Mouse (Mus musculus) hindbrain, embryonic 14.5 days (tissue): Measurements from ENCODE around the gene Bmf. TPM values are rescaled to one million over a fixed set of nuclear protein-coding genes. Genes with fewer than 3 reads are reported as not detected.

Experiments
- ATAC-seq: fragments of 200-750 bp; cut with Nextera tagmentation; 2 replicates; pipeline ENCODE4 v1.8.0; 2017; ENCODE audit warnings: moderate number of reproducible peaks, mild to moderate bottlenecking, moderate TSS enrichment, moderate library complexity; ENCODE audit not compliant: low FRiP score
- DNase-seq: peaks from one replicate; pipeline ENCODE4 v3.0.0-alpha.2; 2015; ENCODE audit warnings: low spot score
- H3K27ac ChIP-seq: fragments of 300-500 bp; sonication (generic); 2 replicates; pipeline ENCODE4 v1.5.1; 2014; ENCODE audit warnings: mild to moderate bottlenecking, moderate library complexity
- H3K27me3 ChIP-seq: fragments of 300-500 bp; sonication (generic); 2 replicates; pipeline ENCODE4 v1.6.1; 2014; ENCODE audit warnings: mild to moderate bottlenecking, low read length, mixed read lengths; ENCODE audit not compliant: control insufficient read depth, insufficient read depth
- H3K36me3 ChIP-seq: fragments of 300-500 bp; sonication (generic); replicated peaks from 2 replicates; pipeline ENCODE4 v1.6.1; 2014; ENCODE audit not compliant: control insufficient read depth, insufficient read depth
- H3K4me1 ChIP-seq: fragments of 300-500 bp; sonication (generic); replicated peaks from 2 replicates; pipeline ENCODE4 v1.6.1; 2014; ENCODE audit warnings: antibody characterized with exemption, low read length, mixed read lengths; ENCODE audit not compliant: control insufficient read depth, insufficient read depth
- H3K4me2 ChIP-seq: fragments of 300-500 bp; sonication (generic); replicated peaks from 2 replicates; pipeline ENCODE4 v1.6.1; 2014; ENCODE audit warnings: mild to moderate bottlenecking, moderate library complexity
- H3K4me3 ChIP-seq: fragments of 300-500 bp; sonication (generic); replicated peaks from 2 replicates; pipeline ENCODE4 v1.5.1; 2014; ENCODE audit warnings: mild to moderate bottlenecking, low read length
- H3K9ac ChIP-seq: fragments of 300-500 bp; sonication (generic); 2 replicates; pipeline ENCODE4 v1.6.1; 2014
- H3K9me3 ChIP-seq: fragments of 300-500 bp; sonication (generic); 2 replicates; pipeline ENCODE4 v1.6.1; 2016; ENCODE audit warnings: low read length; ENCODE audit not compliant: control insufficient read depth
- WGBS: fragments of 180-500 bp; shearing (Covaris S2); extraction: QIAGEN DNeasy Blood & Tissue Kit; methylation state at CpG from one replicate; pipeline ENCODE4 v1.1.7; 2014; 5-methylcytosine and 5-hydroxymethylcytosine counted together
- polyA plus RNA-seq: library from polyadenylated mRNA; unstranded; fragments of >200 nt; fragmentation: Nextera tagmentation; extraction: Ambion mirVana; gene quantifications from 2 replicates; pipeline ENCODE4 v1.2.1, GENCODE M21; 2014

Bmf gene
- polyA plus RNA-seq, 1 experiment from 2014 or later = 3.3 TPM

- DNase-seq (no peak), ATAC-seq (no peak; the same call in 1 of the 2 replicates)
- Histone ChIP-seq H3K4me2 (no peak overlapping the region), H3K27ac (0 out of 2 replicates have a peak overlapping the region, but pooled peaks have one; percentile 23), H3K36me3 (no peaks in the 10 kb centered on the region), H3K9ac (no peak overlapping the region), H3K27me3 (0 out of 2 replicates have a peak, but pooled peaks cover 5% of the 10 kb centered on the region), H3K9me3 (no peaks in the 10 kb centered on the region), H3K4me1 (peaks cover 15% of the 10 kb centered on the region), H3K4me3 (no peak overlapping the region)
- 47% methylated on average over 8 of the region's 8 CpGs for WGBS
These were observed 39.6 kb downstream of the Bmf start for GRCm38 (mm10) chr2:118509688-118510446.

DNA sequence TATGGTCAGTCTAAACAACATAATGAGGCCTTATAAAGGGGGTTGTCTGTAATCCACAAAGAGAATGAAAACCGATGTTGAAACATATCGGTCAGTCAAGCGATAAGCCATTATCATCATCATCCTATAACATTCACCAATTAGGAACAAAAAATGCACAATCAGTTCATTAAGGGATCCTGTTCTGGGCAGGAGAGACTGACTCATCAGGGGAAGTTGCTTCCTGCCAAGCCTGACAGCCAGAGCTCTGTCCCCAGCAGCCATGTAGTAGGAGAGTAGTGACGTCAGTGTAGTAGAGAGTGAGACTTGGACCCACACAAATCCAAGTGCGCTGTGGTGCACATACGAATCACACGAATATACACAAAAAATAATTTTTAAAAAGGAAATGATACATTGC, 42.4 kb downstream of the Bmf start:
- WGBS = 91% methylated on average over 7 of the region's 7 CpGs
- Histone ChIP-seq H3K9ac (no peak overlapping the region), H3K27me3 (0 out of 2 replicates have a peak, but pooled peaks cover under 1% of the 10 kb centered on the region), H3K27ac (no peak overlapping the region), H3K9me3 (no peaks in the 10 kb centered on the region), H3K36me3 (no peaks in the 10 kb centered on the region), H3K4me2 (no peak overlapping the region), H3K4me3 (no peak overlapping the region), H3K4me1 (peaks cover 15% of the 10 kb centered on the region)
- no peak for ATAC-seq
- DNase-seq = no peak

DNA sequence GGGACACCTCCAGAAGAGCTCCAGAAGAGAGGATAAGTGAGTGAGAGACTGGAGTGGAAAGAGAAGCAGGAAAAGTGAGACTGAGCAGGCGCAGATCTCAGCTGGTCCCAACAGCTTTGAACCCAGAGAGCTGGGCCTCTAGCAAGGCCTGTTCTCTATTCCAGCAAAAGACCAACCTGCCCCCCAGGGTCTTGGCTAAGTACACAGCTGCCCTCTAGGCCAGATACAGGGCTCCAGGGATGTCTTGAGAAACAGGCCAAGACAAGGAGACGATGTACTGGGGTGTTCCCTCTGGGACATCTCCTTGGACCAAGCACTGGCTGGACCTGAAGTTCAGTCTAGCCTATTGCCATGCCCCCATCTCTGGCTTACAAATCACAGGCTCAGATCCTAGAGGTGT, 49.3 kb downstream of the Bmf start:
- DNase-seq (no peak), ATAC-seq (no peak)
- Histone ChIP-seq H3K27me3 (no peaks in the 10 kb centered on the region), H3K4me3 (no peak overlapping the region), H3K27ac (no peak overlapping the region), H3K9ac (no peak overlapping the region), H3K4me2 (no peak overlapping the region), H3K36me3 (no peaks in the 10 kb centered on the region), H3K4me1 (0 out of 2 replicates have a peak, but pooled peaks cover 11% of the 10 kb centered on the region), H3K9me3 (no peaks in the 10 kb centered on the region)
- 93% methylated on average over 2 of the region's 2 CpGs for WGBS

DNA sequence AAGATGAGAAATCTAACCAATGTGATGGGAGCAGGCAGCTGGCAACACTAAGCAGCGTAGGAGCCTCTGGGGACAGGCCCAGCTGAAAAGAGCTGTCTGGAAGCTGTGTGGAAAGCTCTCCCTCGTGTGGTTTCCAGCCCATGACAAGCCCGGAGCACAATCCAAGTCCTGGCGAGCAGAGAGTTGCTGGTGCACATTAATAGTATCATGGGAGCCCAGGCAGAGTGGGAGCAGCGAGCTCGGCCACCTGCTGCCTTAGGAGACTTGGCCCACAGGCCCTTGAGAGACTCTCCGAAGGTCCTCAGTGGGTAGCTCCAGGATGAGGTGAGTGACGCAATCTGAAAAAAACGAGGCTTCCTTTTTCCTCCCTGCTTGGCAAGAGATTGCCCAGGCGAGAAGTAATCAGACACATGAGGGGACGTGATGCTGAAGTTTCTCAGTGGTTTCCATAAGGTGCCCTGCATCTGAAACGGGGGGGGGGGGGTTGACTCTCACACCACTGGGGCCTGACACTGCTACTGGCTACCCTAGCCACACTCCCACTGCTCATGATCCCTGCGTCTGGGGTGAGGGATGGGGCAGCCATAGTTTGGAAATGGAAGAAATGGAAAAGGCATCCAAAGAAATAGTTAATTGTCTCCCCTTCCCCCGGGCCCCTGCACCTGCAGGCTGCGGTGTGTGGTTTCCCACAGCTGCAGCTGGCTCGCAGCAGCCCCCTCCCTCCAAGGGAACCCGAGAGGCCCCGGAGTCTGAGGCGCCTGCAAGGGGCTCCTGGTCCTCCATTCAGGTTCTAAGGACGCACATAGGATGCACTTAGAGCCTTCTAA, 50.1 kb downstream of the Bmf start:
- DNase-seq = no peak
- Histone ChIP-seq H3K9ac (no peak overlapping the region), H3K27me3 (no peaks in the 10 kb centered on the region), H3K4me3 (no peak overlapping the region), H3K4me2 (no peak overlapping the region), H3K36me3 (no peaks in the 10 kb centered on the region), H3K9me3 (no peaks in the 10 kb centered on the region), H3K4me1 (0 out of 2 replicates have a peak, but pooled peaks cover 11% of the 10 kb centered on the region), H3K27ac (0 out of 2 replicates have a peak overlapping the region, but pooled peaks have one; percentile 0)
- ATAC-seq = peak; percentile 40; the same call in 1 of the 2 replicates
- WGBS = 34% methylated on average over 20 of the region's 20 CpGs

DNA sequence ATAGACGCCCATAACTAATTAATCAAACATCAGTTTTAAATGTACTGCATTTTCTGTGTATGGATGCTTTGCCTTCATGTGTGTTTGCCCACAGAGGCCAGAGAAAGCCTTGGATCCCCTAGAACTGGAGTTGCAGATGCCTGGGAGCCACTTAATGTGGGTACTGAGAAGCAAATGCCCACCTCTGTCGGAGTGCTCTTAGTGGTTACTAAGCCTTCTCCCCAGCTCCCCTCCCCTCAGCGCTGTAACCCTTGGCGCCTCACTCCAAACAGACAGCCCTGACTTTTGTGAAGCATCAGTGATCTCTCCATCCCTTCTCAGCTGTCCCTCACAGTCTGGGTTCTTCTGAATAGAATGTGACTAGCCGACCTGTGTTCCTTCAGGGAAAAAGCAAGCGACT, 51.0 kb downstream of the Bmf start:
- ATAC-seq = no peak
- Histone ChIP-seq H3K36me3 (no peaks in the 10 kb centered on the region), H3K4me2 (no peak overlapping the region), H3K4me1 (0 out of 2 replicates have a peak, but pooled peaks cover 11% of the 10 kb centered on the region), H3K4me3 (no peak overlapping the region), H3K9ac (no peak overlapping the region), H3K27me3 (no peaks in the 10 kb centered on the region), H3K9me3 (no peaks in the 10 kb centered on the region), H3K27ac (0 out of 2 replicates have a peak overlapping the region, but pooled peaks have one; percentile 0)
- 79% methylated on average over 6 of the region's 6 CpGs for WGBS
- no peak for DNase-seq

- Histone ChIP-seq H3K4me1 (0 out of 2 replicates have a peak, but pooled peaks cover 11% of the 10 kb centered on the region), H3K27me3 (no peaks in the 10 kb centered on the region), H3K4me2 (no peak overlapping the region), H3K36me3 (no peaks in the 10 kb centered on the region), H3K4me3 (no peak overlapping the region), H3K9me3 (no peaks in the 10 kb centered on the region), H3K27ac (no peak overlapping the region), H3K9ac (no peak overlapping the region)
- no peak for ATAC-seq
- WGBS = 92% methylated on average over 5 of the region's 5 CpGs
- DNase-seq = no peak
These were observed 51.6 kb downstream of the Bmf start for GRCm38 (mm10) chr2:118497890-118498289.

- peaks cover 11% of the 10 kb centered on the region; the same call in 1 of the 2 replicates for H3K4me1 ChIP-seq
- no peak overlapping the region for H3K9ac ChIP-seq
- no peak overlapping the region for H3K4me2 ChIP-seq
- 78% methylated on average over 9 of the region's 9 CpGs for WGBS
- H3K9me3 ChIP-seq = no peaks in the 10 kb centered on the region
- no peaks in the 10 kb centered on the region for H3K36me3 ChIP-seq
- H3K27me3 ChIP-seq = no peaks in the 10 kb centered on the region
- no peak for DNase-seq
- ATAC-seq = no peak
- no peak overlapping the region for H3K27ac ChIP-seq
- H3K4me3 ChIP-seq = no peak overlapping the region
These were observed 54.5 kb downstream of the Bmf start for GRCm38 (mm10) chr2:118495024-118495423.

GRCm38 (mm10) chr2:118491741-118492395, 57.6 kb downstream of the Bmf start:
- ATAC-seq (no peak), DNase-seq (no peak)
- no peak overlapping the region for H3K4me2 ChIP-seq
- WGBS = 93% methylated on average over 4 of the region's 4 CpGs
- H3K27ac ChIP-seq = no peak overlapping the region
- H3K4me3 ChIP-seq = no peak overlapping the region
- H3K27me3 ChIP-seq = no peaks in the 10 kb centered on the region
- no peaks in the 10 kb centered on the region; the same call in 1 of the 2 replicates for H3K4me1 ChIP-seq
- H3K36me3 ChIP-seq = no peaks in the 10 kb centered on the region
- H3K9ac ChIP-seq = no peak overlapping the region
- H3K9me3 ChIP-seq = no peaks in the 10 kb centered on the region

DNA sequence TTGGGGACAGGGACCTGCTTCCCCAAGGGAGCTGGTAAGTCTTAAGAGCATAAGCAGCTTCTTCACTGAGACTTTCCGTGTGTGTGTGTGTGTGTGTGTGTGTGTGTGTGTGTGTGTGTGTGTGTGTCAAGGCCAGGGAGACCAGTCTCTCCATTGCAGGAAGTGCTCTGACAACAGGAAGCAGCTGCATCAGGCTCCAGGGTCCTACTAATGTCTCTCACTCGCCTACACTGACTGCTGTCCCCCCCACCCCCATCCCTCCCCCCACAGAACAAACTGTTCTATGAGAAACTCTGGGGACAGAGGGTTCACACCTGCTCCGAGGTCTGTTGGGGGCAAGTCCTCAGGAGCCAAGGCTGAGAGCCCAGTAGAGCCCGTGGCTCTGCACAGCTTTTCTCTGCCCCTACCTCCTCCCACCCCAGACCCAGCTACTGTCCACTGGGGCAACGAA, 58.2 kb downstream of the Bmf start:
- Histone ChIP-seq H3K4me2 (no peak overlapping the region), H3K9me3 (no peaks in the 10 kb centered on the region), H3K9ac (no peak overlapping the region), H3K27ac (no peak overlapping the region), H3K4me3 (no peak overlapping the region), H3K4me1 (no peaks in the 10 kb centered on the region; the same call in 1 of the 2 replicates), H3K27me3 (no peaks in the 10 kb centered on the region), H3K36me3 (no peaks in the 10 kb centered on the region)
- 61% methylated on average over 5 of the region's 5 CpGs for WGBS
- no peak for DNase-seq
- ATAC-seq = no peak
